Mouse (Mus musculus): ENCODE measurements at regions not wholly inside any gene's neighbourhood (a gene's known extent, or its start where the extent isn't known, plus 50 kb on each side); places are given as distances from the start of the nearest gene placed in this dataset.

DNA sequence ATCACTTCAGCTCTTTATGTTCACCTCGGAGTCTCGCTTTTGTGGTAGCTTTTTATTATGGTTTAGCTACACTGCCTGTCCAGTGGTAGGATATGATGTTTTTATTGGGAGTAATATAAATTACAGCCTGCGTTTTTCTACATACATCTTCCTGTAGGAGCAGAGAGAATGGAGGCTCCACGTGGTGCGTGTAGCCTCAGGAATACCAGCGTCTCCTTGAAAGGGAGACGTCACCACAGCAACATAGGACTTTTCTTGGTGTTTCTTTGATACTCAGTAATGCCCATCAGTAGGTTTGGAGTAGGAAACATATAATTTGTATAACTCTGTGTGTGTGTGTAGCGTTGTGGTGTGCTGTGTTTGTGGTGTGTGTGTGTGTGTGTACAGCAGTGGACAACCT is 150.7 kb downstream of the Ndufs4 start:
- H3K27me3 ChIP-seq (ENCODE audit: control insufficient read depth, insufficient read depth, low read length): no peaks in the 10 kb centered on the region

DNA sequence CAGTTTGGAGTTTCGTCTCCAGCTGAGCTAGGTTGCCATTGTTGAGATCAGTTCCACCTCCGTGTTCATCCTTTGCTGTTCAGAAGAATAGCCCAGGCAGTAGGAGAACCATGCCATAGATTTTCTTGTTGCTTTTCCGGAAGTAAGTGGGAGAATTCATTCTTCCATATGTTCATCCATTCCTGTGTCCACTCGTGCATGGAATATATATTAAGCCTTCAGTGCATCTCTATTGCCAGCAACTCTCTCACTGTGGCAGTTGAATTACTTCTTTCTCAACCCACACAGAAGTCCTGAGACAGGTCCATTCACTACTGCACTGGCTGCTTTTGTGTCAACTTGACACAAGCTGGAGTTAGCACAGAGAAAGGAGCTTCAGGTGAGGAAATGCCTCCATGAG is 152.2 kb downstream of the Ndufs4 start:
- H3K9ac ChIP-seq (ENCODE audit: low read length): no peak overlapping the region
- no peaks in the 10 kb centered on the region for H3K4me1 ChIP-seq (ENCODE audit: control insufficient read depth, insufficient read depth, low read length)
- no peak overlapping the region for H3K4me2 ChIP-seq (ENCODE audit: low read depth, low read length)
- no peak overlapping the region for H3K4me3 ChIP-seq (replicated peaks; ENCODE audit: low read length)
- H3K9me3 ChIP-seq (replicated peaks; ENCODE audit: control insufficient read depth, low read length): no peaks in the 10 kb centered on the region
- no peak for ATAC-seq (ENCODE audit: insufficient read depth, low FRiP score)
- H3K27me3 ChIP-seq (ENCODE audit: control insufficient read depth, insufficient read depth, low read length): no peaks in the 10 kb centered on the region
- H3K27ac ChIP-seq (ENCODE audit: low read length): no peak overlapping the region
- WGBS: 76% methylated on average over 4 of the region's 4 CpGs
- no peaks in the 10 kb centered on the region for H3K36me3 ChIP-seq (ENCODE audit: control insufficient read depth, insufficient read depth, low read length)

More for the DNA sequence above, 150.7 kb downstream of the Ndufs4 start:
- H3K4me3 ChIP-seq (replicated peaks; ENCODE audit: low read length): no peak overlapping the region
- no peaks in the 10 kb centered on the region for H3K36me3 ChIP-seq (ENCODE audit: control insufficient read depth, insufficient read depth, low read length)
- ATAC-seq (ENCODE audit: insufficient read depth, low FRiP score): peak; percentile 40; the same call in 1 of the 2 replicates
- no peak overlapping the region for H3K27ac ChIP-seq (ENCODE audit: low read length)
- 62% methylated on average over 8 of the region's 8 CpGs for WGBS
- no peaks in the 10 kb centered on the region for H3K9me3 ChIP-seq (replicated peaks; ENCODE audit: control insufficient read depth, low read length)
- H3K9ac ChIP-seq (ENCODE audit: low read length): no peak overlapping the region
- H3K4me2 ChIP-seq (ENCODE audit: low read depth, low read length): no peak overlapping the region
- no peaks in the 10 kb centered on the region for H3K4me1 ChIP-seq (ENCODE audit: control insufficient read depth, insufficient read depth, low read length)

DNA sequence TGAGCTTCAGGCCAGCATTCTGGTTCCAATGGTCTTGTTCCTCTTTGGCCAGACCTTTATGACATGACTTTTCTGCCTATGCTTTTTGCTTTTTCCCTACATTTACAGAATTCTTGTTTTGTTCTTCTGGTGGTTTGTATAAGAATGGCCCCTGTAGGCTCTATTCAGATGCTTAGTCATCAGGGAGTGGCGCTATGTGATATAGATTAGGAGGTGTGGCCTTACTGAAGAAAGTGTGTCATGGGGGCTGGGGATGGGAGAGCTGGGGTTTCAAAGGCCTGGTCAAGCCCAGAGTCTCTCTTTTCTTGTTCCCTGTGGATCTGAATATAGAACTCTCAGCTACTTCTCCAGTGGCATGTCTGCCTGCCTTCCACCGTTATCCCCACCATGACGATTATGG is 155.9 kb downstream of the Ndufs4 start:
- no peaks in the 10 kb centered on the region for H3K9me3 ChIP-seq (replicated peaks; ENCODE audit: control insufficient read depth, low read length)
- no peak overlapping the region for H3K4me3 ChIP-seq (replicated peaks; ENCODE audit: low read length)
- no peak overlapping the region for H3K9ac ChIP-seq (ENCODE audit: low read length)
- H3K27me3 ChIP-seq (ENCODE audit: control insufficient read depth, insufficient read depth, low read length): no peaks in the 10 kb centered on the region
- WGBS: 86% methylated on average over 3 of the region's 3 CpGs
- H3K36me3 ChIP-seq (ENCODE audit: control insufficient read depth, insufficient read depth, low read length): no peaks in the 10 kb centered on the region
- no peak overlapping the region for H3K4me2 ChIP-seq (ENCODE audit: low read depth, low read length)
- no peak overlapping the region for H3K27ac ChIP-seq (ENCODE audit: low read length)
- ATAC-seq (ENCODE audit: insufficient read depth, low FRiP score): no peak
- H3K4me1 ChIP-seq (ENCODE audit: control insufficient read depth, insufficient read depth, low read length): no peaks in the 10 kb centered on the region

DNA sequence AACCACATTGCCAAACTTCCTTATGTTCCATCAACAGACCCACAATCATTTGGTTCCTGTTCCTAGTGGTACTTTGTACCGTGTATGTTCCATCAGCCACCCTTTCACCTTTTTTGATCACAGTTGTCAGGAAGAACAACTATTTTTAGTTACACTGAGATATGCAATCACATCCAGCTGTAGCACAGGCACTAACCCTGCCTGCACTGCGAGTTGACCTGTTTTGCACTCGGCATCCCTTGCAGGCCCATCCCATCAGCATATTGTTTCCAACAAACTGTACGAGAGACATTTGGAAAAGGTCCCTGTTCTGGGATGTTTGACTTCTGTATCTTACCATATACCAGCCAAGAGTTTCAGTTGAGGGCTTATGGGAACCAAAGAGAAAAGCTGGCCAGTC is 157.5 kb downstream of the Ndufs4 start:
- no peak overlapping the region for H3K4me2 ChIP-seq (ENCODE audit: low read depth, low read length)
- no peak overlapping the region for H3K27ac ChIP-seq (ENCODE audit: low read length)
- no peaks in the 10 kb centered on the region for H3K4me1 ChIP-seq (ENCODE audit: control insufficient read depth, insufficient read depth, low read length)
- H3K4me3 ChIP-seq (replicated peaks; ENCODE audit: low read length): no peak overlapping the region
- no peaks in the 10 kb centered on the region for H3K36me3 ChIP-seq (ENCODE audit: control insufficient read depth, insufficient read depth, low read length)
- H3K9me3 ChIP-seq (replicated peaks; ENCODE audit: control insufficient read depth, low read length): no peaks in the 10 kb centered on the region
- H3K9ac ChIP-seq (ENCODE audit: low read length): no peak overlapping the region
- 71% methylated on average over 4 of the region's 4 CpGs for WGBS
- ATAC-seq (ENCODE audit: insufficient read depth, low FRiP score): no peak
- H3K27me3 ChIP-seq (ENCODE audit: control insufficient read depth, insufficient read depth, low read length): no peaks in the 10 kb centered on the region

DNA sequence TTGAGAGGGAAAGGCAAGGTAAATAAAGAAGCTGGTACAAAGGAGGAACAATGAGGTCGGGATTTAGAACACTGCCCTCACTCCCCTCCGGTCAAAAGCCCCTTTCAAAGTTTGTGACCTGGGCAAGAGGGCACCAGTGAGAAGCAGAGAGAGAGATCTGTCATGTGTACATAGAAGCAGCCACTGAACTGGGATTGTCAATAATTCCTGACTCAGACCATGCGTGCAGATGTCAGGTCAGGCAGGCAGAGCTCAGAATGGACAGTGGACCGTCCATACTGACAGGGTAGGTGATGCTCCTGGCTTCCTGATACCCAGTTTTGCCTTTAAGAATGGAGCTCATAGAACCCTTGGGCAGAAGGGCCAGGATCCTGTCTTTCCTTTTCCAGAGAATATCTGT is 161.0 kb downstream of the Ndufs4 start:
- no peak for ATAC-seq (ENCODE audit: insufficient read depth, low FRiP score)
- no peak overlapping the region for H3K4me3 ChIP-seq (replicated peaks; ENCODE audit: low read length)

DNA sequence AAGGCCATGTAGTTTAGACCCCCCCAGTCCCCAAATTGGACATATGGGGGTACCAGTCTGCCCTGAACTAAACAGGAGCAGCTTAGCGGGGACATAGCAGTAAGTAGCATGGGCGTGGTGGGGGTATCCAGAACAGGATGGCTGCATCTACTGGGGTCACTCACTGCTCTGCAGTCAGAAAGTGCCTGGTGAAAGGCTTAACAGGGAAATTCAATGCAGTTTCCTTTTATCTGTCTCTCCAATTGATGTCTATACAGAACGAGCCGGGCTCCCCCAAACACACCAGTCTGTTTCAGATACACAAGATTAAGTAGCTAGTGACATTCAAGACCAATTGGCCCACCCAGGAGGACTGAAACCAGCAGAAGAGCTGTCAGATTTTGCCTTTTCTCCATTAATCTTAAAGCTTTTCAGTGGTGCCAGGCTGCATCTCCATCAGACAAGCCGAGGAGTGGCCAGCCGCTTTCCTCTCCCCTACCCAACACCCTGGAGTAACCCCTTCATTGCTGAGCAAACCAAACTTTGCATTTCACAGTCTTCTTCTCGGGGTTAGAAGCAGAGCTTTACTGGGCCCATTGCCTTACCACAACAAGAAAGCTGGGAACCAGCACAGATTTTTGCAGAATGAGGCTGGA is 161.7 kb downstream of the Ndufs4 start:
- H3K4me3 ChIP-seq (replicated peaks; ENCODE audit: low read length): no peak overlapping the region

More for the DNA sequence above, 161.0 kb downstream of the Ndufs4 start:
- H3K9ac ChIP-seq (ENCODE audit: low read length): no peak overlapping the region
- no peak overlapping the region for H3K27ac ChIP-seq (ENCODE audit: low read length)
- 62% methylated on average over 4 of the region's 4 CpGs for WGBS
- no peaks in the 10 kb centered on the region for H3K36me3 ChIP-seq (ENCODE audit: control insufficient read depth, insufficient read depth, low read length)
- no peaks in the 10 kb centered on the region for H3K27me3 ChIP-seq (ENCODE audit: control insufficient read depth, insufficient read depth, low read length)
- H3K9me3 ChIP-seq (replicated peaks; ENCODE audit: control insufficient read depth, low read length): no peaks in the 10 kb centered on the region
- H3K4me1 ChIP-seq (ENCODE audit: control insufficient read depth, insufficient read depth, low read length): no peaks in the 10 kb centered on the region
- H3K4me2 ChIP-seq (ENCODE audit: low read depth, low read length): no peak overlapping the region

DNA sequence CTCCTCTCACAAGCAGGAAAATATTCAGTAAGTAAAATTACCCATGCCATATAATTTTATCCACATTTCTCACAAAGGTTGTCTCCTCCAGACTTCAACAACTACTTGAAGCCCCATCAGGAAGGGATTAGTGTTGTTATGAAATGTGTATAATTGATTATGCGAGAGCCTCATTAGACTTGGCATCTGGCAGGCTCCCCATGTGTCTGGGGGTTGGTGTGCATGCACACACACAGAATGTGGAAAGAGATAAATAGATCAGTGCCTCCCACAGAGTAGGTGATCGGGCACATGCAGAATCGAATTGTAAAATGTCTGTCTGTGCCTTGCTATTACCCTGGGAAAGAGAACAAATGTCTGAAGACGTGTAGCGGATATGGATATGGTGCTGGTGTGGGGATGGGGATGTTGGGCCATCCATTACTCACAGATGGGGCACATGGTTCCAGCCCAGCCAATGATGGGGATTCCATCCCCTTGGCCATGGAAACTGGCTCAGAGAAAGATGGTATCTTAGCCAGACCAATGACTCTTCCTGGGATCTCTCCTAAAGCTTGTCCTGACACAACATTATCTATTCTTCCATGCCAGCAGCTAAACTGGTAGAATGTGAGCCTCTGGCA is 168.1 kb downstream of the Ndufs4 start:
- H3K27me3 ChIP-seq (ENCODE audit: control insufficient read depth, insufficient read depth, low read length): no peaks in the 10 kb centered on the region
- H3K4me2 ChIP-seq (ENCODE audit: low read depth, low read length): no peak overlapping the region
- H3K4me1 ChIP-seq (ENCODE audit: control insufficient read depth, insufficient read depth, low read length): no peaks in the 10 kb centered on the region
- WGBS: 60% methylated on average over 5 of the region's 5 CpGs
- ATAC-seq (ENCODE audit: insufficient read depth, low FRiP score): no peak; the same call in 1 of the 2 replicates
- H3K9me3 ChIP-seq (replicated peaks; ENCODE audit: control insufficient read depth, low read length): no peaks in the 10 kb centered on the region
- no peak overlapping the region for H3K27ac ChIP-seq (ENCODE audit: low read length)
- no peaks in the 10 kb centered on the region for H3K36me3 ChIP-seq (ENCODE audit: control insufficient read depth, insufficient read depth, low read length)
- H3K4me3 ChIP-seq (replicated peaks; ENCODE audit: low read length): no peak overlapping the region
- H3K9ac ChIP-seq (ENCODE audit: low read length): no peak overlapping the region

More for the DNA sequence above, 161.7 kb downstream of the Ndufs4 start:
- no peaks in the 10 kb centered on the region for H3K4me1 ChIP-seq (ENCODE audit: control insufficient read depth, insufficient read depth, low read length)
- no peaks in the 10 kb centered on the region for H3K27me3 ChIP-seq (ENCODE audit: control insufficient read depth, insufficient read depth, low read length)
- H3K36me3 ChIP-seq (ENCODE audit: control insufficient read depth, insufficient read depth, low read length): no peaks in the 10 kb centered on the region
- H3K9me3 ChIP-seq (replicated peaks; ENCODE audit: control insufficient read depth, low read length): no peaks in the 10 kb centered on the region
- H3K4me2 ChIP-seq (ENCODE audit: low read depth, low read length): no peak overlapping the region
- H3K9ac ChIP-seq (ENCODE audit: low read length): no peak overlapping the region
- ATAC-seq (ENCODE audit: insufficient read depth, low FRiP score): no peak
- 48% methylated on average over 7 of the region's 7 CpGs for WGBS
- no peak overlapping the region for H3K27ac ChIP-seq (ENCODE audit: low read length)

DNA sequence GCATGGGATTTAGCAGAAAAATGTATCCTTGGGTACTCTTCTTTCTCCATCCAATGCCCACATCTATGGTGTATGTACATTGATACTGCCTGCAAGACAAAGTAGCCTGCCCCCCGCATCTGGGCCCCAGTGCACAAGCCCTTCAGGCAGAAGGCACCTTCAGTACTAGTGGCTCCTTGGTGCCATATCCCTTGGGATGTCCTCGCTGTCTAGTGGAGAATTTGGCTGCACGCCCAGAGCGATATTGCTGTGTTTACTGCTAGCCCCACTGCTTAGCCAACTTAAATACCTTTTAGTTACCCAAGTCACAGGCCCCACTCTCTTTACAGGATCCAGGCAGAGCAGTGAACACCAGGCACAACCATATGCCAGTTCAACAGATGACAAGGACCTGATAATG is 173.0 kb downstream of the Ndufs4 start:
- H3K27me3 ChIP-seq (ENCODE audit: control insufficient read depth, insufficient read depth, low read length): no peaks in the 10 kb centered on the region
- no peaks in the 10 kb centered on the region for H3K36me3 ChIP-seq (ENCODE audit: control insufficient read depth, insufficient read depth, low read length)
- no peak for ATAC-seq (ENCODE audit: insufficient read depth, low FRiP score)
- H3K9me3 ChIP-seq (replicated peaks; ENCODE audit: control insufficient read depth, low read length): no peaks in the 10 kb centered on the region
- H3K9ac ChIP-seq (ENCODE audit: low read length): no peak overlapping the region
- H3K4me1 ChIP-seq (ENCODE audit: control insufficient read depth, insufficient read depth, low read length): no peaks in the 10 kb centered on the region
- no peak overlapping the region for H3K4me3 ChIP-seq (replicated peaks; ENCODE audit: low read length)
- no peak overlapping the region for H3K4me2 ChIP-seq (ENCODE audit: low read depth, low read length)
- no peak overlapping the region for H3K27ac ChIP-seq (ENCODE audit: low read length)
- WGBS: 64% methylated on average over 4 of the region's 4 CpGs

All from stomach, embryonic 16.5 days (tissue).